Mouse (Mus musculus): ENCODE measurements around the gene Ccnt1.

DNA sequence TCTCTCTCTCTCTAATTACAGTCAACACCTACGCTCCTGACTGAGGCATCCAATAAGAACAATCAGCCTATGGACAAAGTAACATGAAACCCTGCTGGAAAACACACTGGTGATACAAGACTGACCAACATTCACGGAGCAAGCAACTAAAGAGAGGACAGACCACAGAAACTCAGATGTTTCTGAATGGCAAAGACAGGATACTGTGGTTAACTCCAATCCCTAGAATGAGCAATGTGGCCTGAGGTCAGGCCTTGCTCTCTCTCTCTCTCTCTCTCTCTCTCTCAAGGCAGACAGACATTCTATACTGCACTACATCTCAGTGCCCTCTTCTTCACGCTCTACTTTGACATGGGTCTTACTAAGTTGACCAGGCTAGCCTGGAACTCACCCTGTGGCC is 49.5 kb downstream of the Ccnt1 start:
- no peak for TF ChIP-seq POLR2A (IDR thresholded peaks at IDR 0.05; ENCODE audit: borderline replicate concordance, low read depth, low read length)
- TF ChIP-seq CTCF (IDR thresholded peaks at IDR 0.05; ENCODE audit: low read depth, low read length), result no peak

Data from bone marrow macrophage, adult 2 months (primary cell).